Mouse (Mus musculus) G1E (cell line): ENCODE measurements around the gene Plekha7. TPM values are rescaled to one million over a fixed set of nuclear protein-coding genes. Genes with fewer than 3 reads are reported as not detected.

Experiments
- ATAC-seq: 2 replicates; pipeline ENCODE4 v1.8.0; 2016; ENCODE audit warnings: mild to moderate bottlenecking; ENCODE audit not compliant: insufficient number of reproducible peaks, poor library complexity, low FRiP score, severe bottlenecking; ENCODE audit errors: extremely low read depth
- DNase-seq: peaks from one replicate; pipeline ENCODE4 v3.0.0; 2012; ENCODE audit warnings: low spot score
- H3K27me3 ChIP-seq: 2 replicates; pipeline ENCODE4 v1.6.1; 2012; ENCODE audit warnings: mild to moderate bottlenecking, low read length, inconsistent platforms; ENCODE audit not compliant: insufficient read depth
- H3K36me3 ChIP-seq: replicated peaks from 2 replicates; pipeline ENCODE3; 2012; ENCODE audit warnings: mild to moderate bottlenecking, inconsistent platforms
- H3K4me1 ChIP-seq: 2 replicates; pipeline ENCODE4 v1.6.1; 2012; ENCODE audit warnings: low read depth, low read length, inconsistent platforms, mixed read lengths; ENCODE audit not compliant: insufficient read depth
- H3K4me3 ChIP-seq: 2 replicates; pipeline ENCODE4 v1.5.1; 2012; ENCODE audit warnings: low read depth, mild to moderate bottlenecking, inconsistent platforms, low read length, moderate library complexity, mixed read lengths
- H3K9me3 ChIP-seq: replicated peaks from 2 replicates; pipeline ENCODE4 v1.6.1; 2012; ENCODE audit warnings: inconsistent platforms
- CTCF ChIP-seq: IDR thresholded peaks from 2 replicates; pipeline ENCODE4 v1.5.1; 2012; ENCODE audit warnings: low read depth, low read length, inconsistent platforms, mixed read lengths
- GATA1 ChIP-seq: IDR thresholded peaks from 2 replicates; pipeline ENCODE4 v1.6.1; 2012; ENCODE audit warnings: borderline replicate concordance, low read length, inconsistent platforms, mixed read lengths
- GATA2 ChIP-seq: IDR thresholded peaks from 2 replicates; pipeline ENCODE4 v1.6.1; 2012; ENCODE audit warnings: low read depth, low read length, inconsistent platforms, borderline replicate concordance
- POLR2AphosphoS5 ChIP-seq: IDR thresholded peaks from 2 replicates; pipeline ENCODE4 v1.6.1; 2012; ENCODE audit warnings: low read depth, low read length, inconsistent platforms; ENCODE audit not compliant: insufficient replicate concordance
- TAL1 ChIP-seq: conservative IDR thresholded peaks from 2 replicates; pipeline ENCODE4 v1.6.1; 2012; ENCODE audit warnings: low read depth, low read length, inconsistent platforms, mixed read lengths
- polyA plus RNA-seq: library from polyadenylated mRNA; stranded (reverse); fragments of >175 nt; gene quantifications from 2 replicates; pipeline ENCODE4 v1.2.3, GENCODE M21; 2012
- total RNA-seq, 2 experiments: library from RNA; stranded (forward) in 1 of 2; stranded (reverse) in 1 of 2; fragments of 200-1000 nt in 1 of 2; fragments of >200 nt in 1 of 2; fragmentation: Nextera tagmentation in 1 of 2; gene quantifications; 2 replicates each; pipeline ENCODE4 v1.2.3; 2014 to 2017

Gene Plekha7
- total and polyA plus RNA-seq, 3 experiments = 10.1 to 33.4 (median 18.5) TPM

GRCm38 (mm10) chr7:116234287-116234806, 73.8 kb downstream of the Plekha7 start:
- ATAC-seq = no peak
- Histone ChIP-seq H3K4me1 (peaks cover 11% of the 10 kb centered on the region), H3K36me3 (peaks cover 7% of the 10 kb centered on the region), H3K9me3 (no peaks in the 10 kb centered on the region), H3K4me3 (no peak overlapping the region), H3K27me3 (no peaks in the 10 kb centered on the region; the same call in 1 of the 2 replicates)
- TF ChIP-seq CTCF (no peak), GATA1 (no peak), GATA2 (no peak), TAL1 (no peak), POLR2AphosphoS5 (no peak)
- DNase-seq = no peak

GRCm38 (mm10) chr7:116230811-116231609, 77.2 kb downstream of the Plekha7 start:
- ATAC-seq (peak; percentile 40; the same call in 1 of the 2 replicates), DNase-seq (no peak)
- Histone ChIP-seq H3K4me3 (no peak overlapping the region), H3K4me1 (peaks cover 18% of the 10 kb centered on the region), H3K36me3 (peaks cover 2% of the 10 kb centered on the region), H3K27me3 (no peaks in the 10 kb centered on the region), H3K9me3 (no peaks in the 10 kb centered on the region)
- TF ChIP-seq POLR2AphosphoS5 (no peak), CTCF (no peak), TAL1 (no peak), GATA2 (no peak), GATA1 (no peak)

GRCm38 (mm10) chr7:116226877-116227282, 81.3 kb downstream of the Plekha7 start:
- Histone ChIP-seq H3K36me3 (peaks cover 2% of the 10 kb centered on the region), H3K4me3 (no peak overlapping the region), H3K9me3 (no peaks in the 10 kb centered on the region), H3K27me3 (no peaks in the 10 kb centered on the region), H3K4me1 (peaks cover 14% of the 10 kb centered on the region)
- TF ChIP-seq GATA1 (no peak), TAL1 (no peak), CTCF (no peak), GATA2 (no peak), POLR2AphosphoS5 (no peak)
- ATAC-seq = no peak
- DNase-seq = no peak

GRCm38 (mm10) chr7:116226316-116226715, 81.9 kb downstream of the Plekha7 start:
- ATAC-seq = no peak
- Histone ChIP-seq H3K4me3 (no peak overlapping the region), H3K9me3 (no peaks in the 10 kb centered on the region), H3K27me3 (no peaks in the 10 kb centered on the region), H3K36me3 (peaks cover 2% of the 10 kb centered on the region), H3K4me1 (peaks cover 14% of the 10 kb centered on the region)
- no peak for DNase-seq
- TF ChIP-seq GATA1 (no peak), CTCF (no peak), TAL1 (no peak)

- no peaks in the 10 kb centered on the region for H3K27me3 ChIP-seq
- H3K4me3 ChIP-seq = no peak overlapping the region
- TF ChIP-seq GATA2 (no peak), TAL1 (no peak), GATA1 (no peak), CTCF (no peak), POLR2AphosphoS5 (no peak)
- DNase-seq (no peak), ATAC-seq (no peak)
- H3K36me3 ChIP-seq = peaks cover 2% of the 10 kb centered on the region
- peaks cover 10% of the 10 kb centered on the region for H3K4me1 ChIP-seq
- H3K9me3 ChIP-seq = no peaks in the 10 kb centered on the region
Observed at GRCm38 (mm10) chr7:116224543-116224942, 83.6 kb downstream of the Plekha7 start.

- no peaks in the 10 kb centered on the region for H3K9me3 ChIP-seq
Observed at GRCm38 (mm10) chr7:116223010-116223783, 85.0 kb downstream of the Plekha7 start.

More at GRCm38 (mm10) chr7:116223010-116223783, 85.0 kb downstream of the Plekha7 start:
- no peak for TF ChIP-seq GATA2
- TF ChIP-seq POLR2AphosphoS5 = no peak
- no peak for TF ChIP-seq TAL1
- TF ChIP-seq CTCF = no peak
- TF ChIP-seq GATA1 = no peak
- DNase-seq = no peak
- ATAC-seq = no peak
- peaks cover 4% of the 10 kb centered on the region for H3K36me3 ChIP-seq
- no peaks in the 10 kb centered on the region for H3K27me3 ChIP-seq
- H3K4me1 ChIP-seq = peaks cover 6% of the 10 kb centered on the region
- H3K4me3 ChIP-seq = no peak overlapping the region
